ENCODE assay signal across 16 mouse cellular contexts in genomic region chr17:78586318-78587105, GRCm38 (mm10).
A peak's percentile ranks its signal among the peaks of the same experiment; 100 is the strongest.
DNase-seq lines count a peak whose midpoint lies in the region; ATAC-seq and TF ChIP-seq lines count a peak whose summit lies in the region.
"Had no signal": no experiment of that assay in that cellular context is flagged by ENCODE, and none has a peak within 500 bp of the region (broad histone marks: within the 10 kb centered on the region; RNA-seq: fewer than 3 reads in every experiment).

No protein-coding gene starts in this region.

- TF ChIP-seq POLR2A in MEL (IDR thresholded peaks at IDR 0.05; ENCODE audit: control insufficient read depth in 1 of 2, insufficient read depth in 1 of 2, low read depth in 1 of 2, low read length in 2 of 2, poor library complexity in 1 of 2): no peak

- H3K9me3 ChIP-seq in liver, embryonic 11.5 days (ENCODE audit: control insufficient read depth, low read length): no peaks in the 10 kb centered on the region
- H3K9me3 ChIP-seq in MEL (replicated peaks; ENCODE audit: insufficient read depth, low read length): no peaks in the 10 kb centered on the region
- H3K9me3 ChIP-seq in erythroblast, embryonic 14.5 days (ENCODE audit: control insufficient read depth, low read length): no peaks in the 10 kb centered on the region
- H3K9me3 ChIP-seq in liver, embryonic 16.5 days (replicated peaks; ENCODE audit: control insufficient read depth, low read length): no peaks in the 10 kb centered on the region
- no peaks in the 10 kb centered on the region for H3K9me3 ChIP-seq in hindbrain, postnatal 0 days (ENCODE audit: low read length)
- H3K9me3 ChIP-seq: embryonic facial prominence, embryonic 12.5 days; hindbrain, embryonic 15.5 days; kidney, embryonic 15.5 days; limb, embryonic 10.5 days had no signal

- peak overlapping the region; percentile 62 for H3K27ac ChIP-seq in liver, embryonic 11.5 days (ENCODE audit: low read depth, low read length)
- H3K27ac ChIP-seq in MEL (ENCODE audit: control insufficient read depth, low read depth, low read length): peak overlapping the region; percentile 89
- peak overlapping the region; percentile 74 for H3K27ac ChIP-seq in liver, embryonic 16.5 days (ENCODE audit: low read length)
- H3K27ac ChIP-seq in hindbrain, postnatal 0 days: no peak overlapping the region
- H3K27ac ChIP-seq: embryonic facial prominence, embryonic 12.5 days; hindbrain, embryonic 15.5 days; kidney, embryonic 15.5 days; limb, embryonic 10.5 days; macrophage had no signal

- 68% methylated on average over 12 of the region's 12 CpGs for WGBS in liver, embryonic 11.5 days
- 43% methylated on average over 12 of the region's 12 CpGs for WGBS in liver, embryonic 16.5 days (ENCODE audit: insufficient replicate concordance)
- 90% methylated on average over 12 of the region's 12 CpGs for WGBS in hindbrain, postnatal 0 days

- peak overlapping the region; percentile 56 for H3K4me2 ChIP-seq in liver, embryonic 11.5 days
- H3K4me2 ChIP-seq in liver, embryonic 16.5 days (ENCODE audit: low read depth, low read length): peak overlapping the region; percentile 62
- H3K4me2 ChIP-seq in hindbrain, postnatal 0 days (ENCODE audit: low read depth, low read length): no peak overlapping the region
- H3K4me2 ChIP-seq: embryonic facial prominence, embryonic 12.5 days; hindbrain, embryonic 15.5 days had no signal

- no peak for TF ChIP-seq CTCF in MEL (IDR thresholded peaks at IDR 0.05 in 2 of 3, conservative IDR thresholded peaks at IDR 0.05 in 1 of 3; ENCODE audit: control insufficient read depth in 1 of 3, insufficient read depth in 1 of 3, low read depth in 2 of 3, low read length in 3 of 3, poor library complexity in 1 of 3, severe bottlenecking in 1 of 3)
- TF ChIP-seq CTCF in hindbrain, postnatal 0 days (IDR thresholded peaks at IDR 0.05; ENCODE audit: low read depth): no peak

- H3K36me3 ChIP-seq in liver, embryonic 11.5 days (ENCODE audit: control insufficient read depth, insufficient read depth, low read length): no peaks in the 10 kb centered on the region
- H3K36me3 ChIP-seq in MEL (ENCODE audit: control insufficient read depth in 1 of 2, insufficient read depth in 2 of 2, low read length in 2 of 2): peaks cover 0 to 20% of the 10 kb centered on the region in 2 experiments; a peak in 2 of 4 replicates
- no peaks in the 10 kb centered on the region for H3K36me3 ChIP-seq in erythroblast, embryonic 14.5 days (ENCODE audit: control insufficient read depth)
- H3K36me3 ChIP-seq in liver, embryonic 16.5 days (ENCODE audit: control insufficient read depth, insufficient read depth): no peaks in the 10 kb centered on the region
- H3K36me3 ChIP-seq in hindbrain, postnatal 0 days (ENCODE audit: insufficient read depth, low read length): no peaks in the 10 kb centered on the region
- H3K36me3 ChIP-seq: embryonic facial prominence, embryonic 12.5 days; hindbrain, embryonic 15.5 days; kidney, embryonic 15.5 days; limb, embryonic 10.5 days had no signal

- DNase-seq in liver, embryonic 11.5 days (ENCODE audit: low spot score): no peak
- DNase-seq in liver (no peak), MEL (ENCODE audit: low read depth, low spot score) (peak; percentile 50)
- no peak for DNase-seq in hindbrain, postnatal 0 days (ENCODE audit: low spot score)
- DNase-seq: cerebellum, adult 11-12 months; right cerebral cortex, adult 18-20 months had no signal

- peak in 1 of 2 experiments; percentile 51; a peak in 2 of 4 replicates for TF ChIP-seq EP300 in MEL (IDR thresholded peaks at IDR 0.05; ENCODE audit: low read depth in 1 of 2, low read length in 2 of 2)

- ATAC-seq in liver, embryonic 11.5 days (replicated peaks; ENCODE audit: low FRiP score): peak; percentile 62
- peak; percentile 37 for ATAC-seq in liver, embryonic 16.5 days (ENCODE audit: low read depth)
- no peak for ATAC-seq in inflammation-experienced regulatory T-cells, adult 6 months
- ATAC-seq in hindbrain, postnatal 0 days: no peak
- no peak for ATAC-seq in activated CD4-positive, CD25-positive, alpha-beta regulatory T cell, adult 4 months
- ATAC-seq: forebrain, embryonic 14.5 days had no signal

- no peaks in the 10 kb centered on the region for H3K79me2 ChIP-seq in MEL (ENCODE audit: control insufficient read depth, insufficient read depth, low read length, poor library complexity)

- peak overlapping the region; percentile 26; the same call in 1 of the 2 replicates for H3K9ac ChIP-seq in liver, embryonic 11.5 days (ENCODE audit: low read depth, low read length)
- peak overlapping the region; percentile 27 for H3K9ac ChIP-seq in MEL (ENCODE audit: control insufficient read depth, low read depth, low read length, poor library complexity, severe bottlenecking)
- H3K9ac ChIP-seq in liver, embryonic 16.5 days (ENCODE audit: low read depth, low read length): peak overlapping the region; percentile 37; the same call in 1 of the 2 replicates
- H3K9ac ChIP-seq in hindbrain, postnatal 0 days (replicated peaks; ENCODE audit: low read length): no peak overlapping the region
- H3K9ac ChIP-seq: embryonic facial prominence, embryonic 12.5 days; hindbrain, embryonic 15.5 days; kidney, embryonic 15.5 days had no signal

- no peaks in the 10 kb centered on the region for H3K27me3 ChIP-seq in liver, embryonic 11.5 days (replicated peaks; ENCODE audit: control insufficient read depth, insufficient read depth, low read length)
- no peaks in the 10 kb centered on the region for H3K27me3 ChIP-seq in MEL (ENCODE audit: control insufficient read depth in 1 of 2, insufficient read depth in 2 of 2, low read length in 2 of 2)
- H3K27me3 ChIP-seq in erythroblast, embryonic 14.5 days (ENCODE audit: control insufficient read depth): no peaks in the 10 kb centered on the region
- no peaks in the 10 kb centered on the region for H3K27me3 ChIP-seq in liver, embryonic 16.5 days (ENCODE audit: control insufficient read depth, insufficient read depth, low read depth, low read length)
- H3K27me3 ChIP-seq in hindbrain, postnatal 0 days (ENCODE audit: insufficient read depth, low read length): no peaks in the 10 kb centered on the region
- H3K27me3 ChIP-seq: embryonic facial prominence, embryonic 12.5 days; hindbrain, embryonic 15.5 days; kidney, embryonic 15.5 days had no signal

- peaks cover 19% of the 10 kb centered on the region for H3K4me1 ChIP-seq in liver, embryonic 11.5 days (replicated peaks; ENCODE audit: control insufficient read depth, insufficient read depth, low read length)
- H3K4me1 ChIP-seq in MEL (ENCODE audit: control insufficient read depth in 1 of 2, insufficient read depth in 2 of 2, low read length in 2 of 2): peaks cover 19 to 27% of the 10 kb centered on the region in 2 experiments
- peaks cover 19% of the 10 kb centered on the region for H3K4me1 ChIP-seq in erythroblast, embryonic 14.5 days (ENCODE audit: control insufficient read depth)
- H3K4me1 ChIP-seq in liver, embryonic 16.5 days (ENCODE audit: control insufficient read depth, low read depth, low read length): peaks cover 22% of the 10 kb centered on the region
- peaks cover 11% of the 10 kb centered on the region for H3K4me1 ChIP-seq in hindbrain, postnatal 0 days (ENCODE audit: insufficient read depth, low read length)

- H3K4me3 ChIP-seq in liver, embryonic 11.5 days (ENCODE audit: low read depth, low read length): peak overlapping the region; percentile 16
- H3K4me3 ChIP-seq in MEL (ENCODE audit: control insufficient read depth in 1 of 2, insufficient read depth in 1 of 2, low read depth in 2 of 2, low read length in 2 of 2): peak overlapping the region; percentile 32 to 40
- H3K4me3 ChIP-seq in erythroblast, embryonic 14.5 days (replicated peaks): peak overlapping the region; percentile 17
- H3K4me3 ChIP-seq in liver, embryonic 16.5 days (ENCODE audit: low read depth, low read length): peak overlapping the region; percentile 43
- H3K4me3 ChIP-seq in hindbrain, postnatal 0 days (ENCODE audit: low read length): no peak overlapping the region
- H3K4me3 ChIP-seq: embryonic facial prominence, embryonic 12.5 days; hindbrain, embryonic 15.5 days; kidney, embryonic 15.5 days; limb, embryonic 10.5 days had no signal

- TF ChIP-seq RAD21 in MEL (IDR thresholded peaks at IDR 0.05; ENCODE audit: low read depth, low read length): no peak

TF ChIP-seq in MEL, 35 proteins besides CTCF, POLR2A, EP300 and RAD21:
- TF ChIP-seq TAL1 (IDR thresholded peaks at IDR 0.05; ENCODE audit: low read length) (0 out of 2 replicates have a peak, but pooled peaks have one; percentile 3), CHD2 (IDR thresholded peaks at IDR 0.05; ENCODE audit: low read length) (no peak), MAZ (IDR thresholded peaks at IDR 0.05; ENCODE audit: low read depth, low read length) (no peak), USF1 (IDR thresholded peaks at IDR 0.05; ENCODE audit: low read depth, low read length) (no peak), TBP (IDR thresholded peaks at IDR 0.05; ENCODE audit: low read depth, low read length) (no peak), JUND (IDR thresholded peaks at IDR 0.05; ENCODE audit: low read depth, low read length) (no peak), MYB (IDR thresholded peaks at IDR 0.05; ENCODE audit: low read depth, low read length) (no peak), TCF12 (IDR thresholded peaks at IDR 0.05; ENCODE audit: low read depth, low read length) (peak; percentile 56; the same call in 1 of the 2 replicates), UBTF (IDR thresholded peaks at IDR 0.05; ENCODE audit: borderline replicate concordance, insufficient read depth, low read depth, low read length) (no peak), SMC3 (IDR thresholded peaks at IDR 0.05; ENCODE audit: low read depth, low read length) (no peak), CHD1 (IDR thresholded peaks at IDR 0.05; ENCODE audit: low read depth, low read length) (no peak), GATA1 (IDR thresholded peaks at IDR 0.05; ENCODE audit: low read depth, low read length) (peak; percentile 57), MAX (IDR thresholded peaks at IDR 0.05; ENCODE audit: low read length) (no peak), POLR2AphosphoS2 (IDR thresholded peaks at IDR 0.05; ENCODE audit: low read length) (no peak), SIN3A (IDR thresholded peaks at IDR 0.05; ENCODE audit: low read length) (no peak), ZNF384 (IDR thresholded peaks at IDR 0.05; ENCODE audit: low read depth, low read length) (no peak), BHLHE40 (IDR thresholded peaks at IDR 0.05; ENCODE audit: borderline replicate concordance, low read depth, low read length) (no peak), MYC (IDR thresholded peaks at IDR 0.05; ENCODE audit: low read depth, low read length) (no peak), ETS1 (IDR thresholded peaks at IDR 0.05; ENCODE audit: low read depth, low read length) (no peak)

Comparison
In these comparisons a context has a peak if more than half of its experiments do, and no peak if none do; other contexts are left out.
1. ATAC-seq: peak in liver, embryonic 11.5 days (single experiment) and liver, embryonic 16.5 days (single experiment); none in inflammation-experienced regulatory T-cells, adult 6 months (single experiment), hindbrain, postnatal 0 days (single experiment) and activated CD4-positive, CD25-positive, alpha-beta regulatory T cell, adult 4 months (single experiment).